12 mouse cellular contexts compared by ENCODE assay signal in genomic region chr7:123907946-123908840, GRCm38 (mm10).
DNase-seq lines count a peak whose midpoint lies in the region; ATAC-seq and TF ChIP-seq lines count a peak whose summit lies in the region.
"Had no signal": no experiment of that assay in that cellular context is flagged by ENCODE, and none has a peak within 500 bp of the region (broad histone marks: within the 10 kb centered on the region; RNA-seq: fewer than 3 reads in every experiment).

No protein-coding gene starts in this region.

- no peak for TF ChIP-seq CTCF in stomach, postnatal 0 days (IDR thresholded peaks at IDR 0.05; ENCODE audit: low read depth)

- no peak overlapping the region for H3K4me2 ChIP-seq in forebrain, embryonic 14.5 days (ENCODE audit: low read length)
- H3K4me2 ChIP-seq in forebrain, embryonic 13.5 days = no peak overlapping the region
- no peak overlapping the region for H3K4me2 ChIP-seq in stomach, postnatal 0 days (replicated peaks; ENCODE audit: low read depth)
- H3K4me2 ChIP-seq: liver, embryonic 15.5 days had no signal

- H3K9me3 ChIP-seq in forebrain, embryonic 14.5 days (replicated peaks; ENCODE audit: control insufficient read depth, low read length) = no peaks in the 10 kb centered on the region
- H3K9me3 ChIP-seq in forebrain, embryonic 13.5 days (replicated peaks) = no peaks in the 10 kb centered on the region
- no peaks in the 10 kb centered on the region for H3K9me3 ChIP-seq in stomach, postnatal 0 days (ENCODE audit: control insufficient read depth, low read length)
- H3K9me3 ChIP-seq: embryonic facial prominence, embryonic 10.5 days; liver, embryonic 15.5 days had no signal

- no peak overlapping the region for H3K9ac ChIP-seq in forebrain, embryonic 14.5 days (ENCODE audit: low read length)
- no peak overlapping the region for H3K9ac ChIP-seq in forebrain, embryonic 13.5 days
- H3K9ac ChIP-seq in stomach, postnatal 0 days (ENCODE audit: low read length) = no peak overlapping the region
- H3K9ac ChIP-seq: liver, embryonic 15.5 days had no signal

- 74% methylated on average over 6 of the region's 6 CpGs for WGBS in forebrain, embryonic 14.5 days
- WGBS in forebrain, embryonic 13.5 days = 81% methylated on average over 6 of the region's 6 CpGs
- WGBS in stomach, postnatal 0 days = 78% methylated on average over 6 of the region's 6 CpGs

- H3K4me3 ChIP-seq in forebrain, embryonic 14.5 days (ENCODE audit: low read depth, low read length) = no peak overlapping the region
- H3K4me3 ChIP-seq in forebrain, embryonic 13.5 days = no peak overlapping the region
- no peak overlapping the region for H3K4me3 ChIP-seq in stomach, postnatal 0 days (ENCODE audit: low read depth, low read length)
- H3K4me3 ChIP-seq: embryonic facial prominence, embryonic 10.5 days; liver, embryonic 15.5 days had no signal

- H3K36me3 ChIP-seq in forebrain, embryonic 14.5 days (ENCODE audit: control insufficient read depth, insufficient read depth, low read length) = no peaks in the 10 kb centered on the region
- H3K36me3 ChIP-seq in forebrain, embryonic 13.5 days (ENCODE audit: poor library complexity, severe bottlenecking) = no peaks in the 10 kb centered on the region
- H3K36me3 ChIP-seq in stomach, postnatal 0 days (ENCODE audit: control insufficient read depth, insufficient read depth, low read length) = no peaks in the 10 kb centered on the region
- H3K36me3 ChIP-seq: embryonic facial prominence, embryonic 10.5 days; liver, embryonic 15.5 days had no signal

- H3K4me1 ChIP-seq in forebrain, embryonic 14.5 days (ENCODE audit: control insufficient read depth, insufficient read depth, low read length) = no peaks in the 10 kb centered on the region
- H3K4me1 ChIP-seq in forebrain, embryonic 13.5 days = no peaks in the 10 kb centered on the region
- no peaks in the 10 kb centered on the region for H3K4me1 ChIP-seq in stomach, postnatal 0 days (replicated peaks; ENCODE audit: control insufficient read depth, insufficient read depth)
- H3K4me1 ChIP-seq: embryonic facial prominence, embryonic 10.5 days; liver, embryonic 15.5 days had no signal

- H3K27me3 ChIP-seq in forebrain, embryonic 14.5 days (replicated peaks; ENCODE audit: control insufficient read depth, insufficient read depth, low read length) = no peaks in the 10 kb centered on the region
- no peaks in the 10 kb centered on the region for H3K27me3 ChIP-seq in forebrain, embryonic 13.5 days
- H3K27me3 ChIP-seq in stomach, postnatal 0 days (ENCODE audit: control insufficient read depth, insufficient read depth, low read length) = no peaks in the 10 kb centered on the region
- H3K27me3 ChIP-seq: liver, embryonic 15.5 days had no signal

- no peak for TF ChIP-seq EP300 in stomach, postnatal 0 days (optimal IDR thresholded peaks at IDR 0.05)

- intact Hi-C loops in gastrocnemius, postnatal 36 days (cut with DNase I) = no loop called here

- ATAC-seq in forebrain, embryonic 14.5 days = no peak
- ATAC-seq in forebrain, embryonic 13.5 days = no peak
- ATAC-seq in stomach, postnatal 0 days (ENCODE audit: low FRiP score, low TSS enrichment) = no peak

- no peak overlapping the region for H3K27ac ChIP-seq in forebrain, embryonic 14.5 days (ENCODE audit: low read depth, low read length)
- H3K27ac ChIP-seq in forebrain, embryonic 13.5 days = no peak overlapping the region
- no peak overlapping the region for H3K27ac ChIP-seq in stomach, postnatal 0 days (replicated peaks)
- H3K27ac ChIP-seq: embryonic facial prominence, embryonic 10.5 days; liver, embryonic 15.5 days had no signal

- peak; percentile 58 for DNase-seq in forebrain, embryonic 14.5 days (ENCODE audit: low spot score)
- DNase-seq in layer of hippocampus, postnatal 14 days (ENCODE audit: low spot score in 2 of 2) = peak; percentile 16 to 70
- DNase-seq in layer of hippocampus, adult 9-11 months = no peak
- peak; percentile 73 to 77 for DNase-seq in cerebellum, adult 18-20 months
- DNase-seq in gastrocnemius, postnatal 36 days = peak; percentile 5 to 16
- DNase-seq in adrenal gland, postnatal 14 days = no peak
- no peak for DNase-seq in stomach, postnatal 0 days (ENCODE audit: low spot score)
- DNase-seq: kidney, adult 11 months; kidney, postnatal 4 days had no signal

Comparison
In these comparisons a context has a peak if more than half of its experiments do, and no peak if none do; other contexts are left out.
1. DNase-seq: peak in forebrain, embryonic 14.5 days (single experiment), layer of hippocampus, postnatal 14 days (2 of 2), cerebellum, adult 18-20 months (2 of 2) and gastrocnemius, postnatal 36 days (2 of 2); none in layer of hippocampus, adult 9-11 months (single experiment), adrenal gland, postnatal 14 days (single experiment) and stomach, postnatal 0 days (single experiment).